Comparison of ENCODE assay signal across 9 mouse cellular contexts in genomic region chr4:150112867-150113266, GRCm38 (mm10). TPM values are rescaled to one million over a fixed set of nuclear protein-coding genes. Genes with fewer than 3 reads are reported as not detected.
DNase-seq lines count a peak whose midpoint lies in the region; ATAC-seq and TF ChIP-seq lines count a peak whose summit lies in the region.
"Had no signal": no experiment of that assay in that cellular context is flagged by ENCODE, and none has a peak within 500 bp of the region (broad histone marks: within the 10 kb centered on the region; RNA-seq: fewer than 3 reads in every experiment).

No protein-coding gene starts in this region.

- H3K4me1 ChIP-seq in lung, postnatal 0 days (ENCODE audit: insufficient read depth, low read depth, low read length), result no peaks in the 10 kb centered on the region

- intact Hi-C loops in heart, postnatal 10 days (cut with DNase I), result no loop called here

- no peak overlapping the region for H3K27ac ChIP-seq in lung, postnatal 0 days (ENCODE audit: low read length)

- WGBS in lung, postnatal 0 days, result 11% methylated on average over 14 of the region's 15 CpGs

- H3K9me3 ChIP-seq in lung, postnatal 0 days (ENCODE audit: low read length), result no peaks in the 10 kb centered on the region
- H3K9me3 ChIP-seq: heart, embryonic 15.5 days had no signal

- no peaks in the 10 kb centered on the region for H3K36me3 ChIP-seq in C2C12 (ENCODE audit: control insufficient read depth, insufficient read depth)
- H3K36me3 ChIP-seq in lung, postnatal 0 days (ENCODE audit: insufficient read depth, low read length), result no peaks in the 10 kb centered on the region
- H3K36me3 ChIP-seq: heart, embryonic 15.5 days had no signal

- no peak for TF ChIP-seq EP300 in lung, postnatal 0 days (IDR thresholded peaks at IDR 0.05)

- H3K79me3 ChIP-seq in C2C12 (ENCODE audit: low read depth), result no peaks in the 10 kb centered on the region

- peak; percentile 86 for DNase-seq in ZHBTc4 (ENCODE audit: low read depth, low spot score)
- peak; percentile 60 for DNase-seq in embryo, embryonic 11 days
- DNase-seq in heart, postnatal 10 days, result peak; percentile 58 to 73
- peak; percentile 53 to 70 for DNase-seq in layer of hippocampus, adult 8-10 months (ENCODE audit: low spot score in 2 of 2)
- DNase-seq in lung, postnatal 0 days (ENCODE audit: low spot score), result peak; percentile 64
- peak; percentile 78 for DNase-seq in retina, embryonic 14.5 days (ENCODE audit: low spot score)
- peak; percentile 77 for DNase-seq in thymus, postnatal 25 days

- TF ChIP-seq CTCF in C2C12 (IDR thresholded peaks at IDR 0.05; ENCODE audit: control insufficient read depth, insufficient read depth, insufficient read length), result peak; percentile 39
- peak; percentile 80 for TF ChIP-seq CTCF in lung, postnatal 0 days (IDR thresholded peaks at IDR 0.05)

- H3K79me2 ChIP-seq in C2C12 (ENCODE audit: control insufficient read depth, insufficient read depth), result no peaks in the 10 kb centered on the region

- H3K4me3 ChIP-seq in C2C12 (ENCODE audit: insufficient read depth, poor library complexity, severe bottlenecking), result no peak overlapping the region
- H3K4me3 ChIP-seq in lung, postnatal 0 days (ENCODE audit: low read depth, low read length), result no peak overlapping the region
- H3K4me3 ChIP-seq: heart, embryonic 15.5 days had no signal

- no peak overlapping the region for H3K9ac ChIP-seq in lung, postnatal 0 days (replicated peaks; ENCODE audit: low read depth)
- H3K9ac ChIP-seq: heart, embryonic 15.5 days had no signal

- no peaks in the 10 kb centered on the region for H3K27me3 ChIP-seq in C2C12 (ENCODE audit: control insufficient read depth, insufficient read depth, insufficient read length)
- no peaks in the 10 kb centered on the region for H3K27me3 ChIP-seq in lung, postnatal 0 days (replicated peaks; ENCODE audit: insufficient read depth, low read length)
- H3K27me3 ChIP-seq: heart, embryonic 15.5 days had no signal

- 0 out of 2 replicates have a peak, but pooled peaks have one; percentile 14 for ATAC-seq in lung, postnatal 0 days

- no peak overlapping the region for H3K4me2 ChIP-seq in lung, postnatal 0 days (replicated peaks; ENCODE audit: low read depth, low read length)
- H3K4me2 ChIP-seq: heart, embryonic 15.5 days had no signal

- no peak overlapping the region for H3ac ChIP-seq in C2C12 (ENCODE audit: control insufficient read depth, insufficient read length, low read depth)

TF ChIP-seq in C2C12, 6 proteins besides CTCF, POLR2A, EP300 and RAD21:
- TF ChIP-seq MAX (IDR thresholded peaks at IDR 0.05) (no peak), USF1 (IDR thresholded peaks at IDR 0.05; ENCODE audit: low read depth) (no peak), MYOD1 (IDR thresholded peaks at IDR 0.05; ENCODE audit: control insufficient read depth, insufficient read length, low read depth) (no peak), FOSL1 (IDR thresholded peaks at IDR 0.05; ENCODE audit: insufficient read depth, low read length, poor library complexity, severe bottlenecking) (no peak), CEBPB (IDR thresholded peaks at IDR 0.05; ENCODE audit: low read depth) (no peak), MYOG (IDR thresholded peaks at IDR 0.05; ENCODE audit: control insufficient read depth, extremely low read depth, insufficient read length) (no peak)
TF ChIP-seq in C2C12: peak in this region for 0.

RNA-seq across cellular contexts. Expression of gene Slc2a5, which starts 6.2 kb away (rescaled TPM):
- polyA plus RNA-seq in C2C12 (2012; fragmentation: generic; extraction: Trizol), result not detected
- under 1 TPM in 1 of 2 experiments, not detected in 1; 0.25 TPM for total RNA-seq in heart, postnatal 10 days (2021)
- total RNA-seq in layer of hippocampus, adult 8-10 months (2022), result 10 to 100 TPM in 2 of 4 experiments, 1 to 10 TPM in 2; 7.5 to 18.1 (median 9.6) TPM
- polyA plus RNA-seq in lung, postnatal 0 days (2015; fragmentation: Nextera tagmentation; extraction: Ambion mirVana), result 0.23 and 0.60 TPM in 2 replicates

RNA-seq across cellular contexts. Expression of gene Gpr157, which starts 25.7 kb away (rescaled TPM):
- polyA plus RNA-seq in C2C12 (2012; fragmentation: generic; extraction: Trizol), result 0.25 TPM
- total RNA-seq in heart, postnatal 10 days (2021), result 10 to 100 TPM; 23.5 to 24.2 TPM
- total RNA-seq in layer of hippocampus, adult 8-10 months (2022), result 1 to 10 TPM; 1.3 to 4.5 (median 2.3) TPM
- 1.6 TPM in 2 replicates for polyA plus RNA-seq in lung, postnatal 0 days (2015; fragmentation: Nextera tagmentation; extraction: Ambion mirVana)

RNA-seq across cellular contexts. Expression of gene Slc2a7, which starts 35.9 kb away (rescaled TPM):
- polyA plus RNA-seq in C2C12 (2012; fragmentation: generic; extraction: Trizol), result not detected
- total RNA-seq in heart, postnatal 10 days (2021), result not detected
- total RNA-seq in layer of hippocampus, adult 8-10 months (2022), result not detected
- not detected in 2 replicates for polyA plus RNA-seq in lung, postnatal 0 days (2015; fragmentation: Nextera tagmentation; extraction: Ambion mirVana)
- polyA plus RNA-seq: heart, embryonic 15.5 days had no signal

Comparison
In these comparisons a context has a peak if more than half of its experiments do, and no peak if none do; other contexts are left out.
1. RNA of gene Slc2a5, which starts 6.2 kb away (total RNA-seq): 7.5 to 18.1 TPM in layer of hippocampus, adult 8-10 months; 0.25 TPM in heart, postnatal 10 days; every median in the first group is over 4 times any median in the second.
2. RNA of gene Gpr157, which starts 25.7 kb away (total RNA-seq): 23.5 to 24.2 TPM in heart, postnatal 10 days; 1.3 to 4.5 TPM in layer of hippocampus, adult 8-10 months; every median in the first group is over 4 times any median in the second.
3. Peak in every context shown above with its lines, with median percentiles within 50 percentile points of each other: DNase-seq.